Mouse (Mus musculus) erythroblast, embryonic 14.5 days (primary cell): Measurements from ENCODE around the gene Hspa12b. TPM values are rescaled to one million over a fixed set of nuclear protein-coding genes. Genes with fewer than 3 reads are reported as not detected.

Experiments
- H3K27me3 ChIP-seq: 2 replicates; pipeline ENCODE4 v1.6.1; 2012; ENCODE audit warnings: inconsistent platforms; ENCODE audit not compliant: control insufficient read depth
- H3K36me3 ChIP-seq: 2 replicates; pipeline ENCODE4 v1.6.1; 2012; ENCODE audit warnings: mild to moderate bottlenecking, inconsistent platforms; ENCODE audit not compliant: control insufficient read depth
- H3K4me1 ChIP-seq: 2 replicates; pipeline ENCODE4 v1.6.1; 2012; ENCODE audit warnings: inconsistent platforms; ENCODE audit not compliant: control insufficient read depth
- H3K4me3 ChIP-seq: replicated peaks from 2 replicates; pipeline ENCODE3; 2012; ENCODE audit warnings: moderate library complexity, mild to moderate bottlenecking, inconsistent platforms
- H3K9me3 ChIP-seq: 2 replicates; pipeline ENCODE4 v1.6.1; 2012; ENCODE audit warnings: low read length, inconsistent platforms, mixed read lengths; ENCODE audit not compliant: control insufficient read depth
- GATA1 ChIP-seq: IDR thresholded peaks from 2 replicates; pipeline ENCODE4 v1.6.1; 2012; ENCODE audit warnings: low read length, inconsistent platforms, mixed read lengths
- TAL1 ChIP-seq: IDR thresholded peaks from 3 replicates; pipeline ENCODE4 v1.6.1; 2012; ENCODE audit warnings: low read length, inconsistent platforms, mixed read lengths
- polyA plus RNA-seq: library from polyadenylated mRNA; stranded (reverse); fragments of >175 nt; gene quantifications from 2 replicates; pipeline ENCODE4 v1.2.3, GENCODE M21; 2012

Gene Hspa12b
- polyA plus RNA-seq, 1 experiment: 0.20 TPM

DNA sequence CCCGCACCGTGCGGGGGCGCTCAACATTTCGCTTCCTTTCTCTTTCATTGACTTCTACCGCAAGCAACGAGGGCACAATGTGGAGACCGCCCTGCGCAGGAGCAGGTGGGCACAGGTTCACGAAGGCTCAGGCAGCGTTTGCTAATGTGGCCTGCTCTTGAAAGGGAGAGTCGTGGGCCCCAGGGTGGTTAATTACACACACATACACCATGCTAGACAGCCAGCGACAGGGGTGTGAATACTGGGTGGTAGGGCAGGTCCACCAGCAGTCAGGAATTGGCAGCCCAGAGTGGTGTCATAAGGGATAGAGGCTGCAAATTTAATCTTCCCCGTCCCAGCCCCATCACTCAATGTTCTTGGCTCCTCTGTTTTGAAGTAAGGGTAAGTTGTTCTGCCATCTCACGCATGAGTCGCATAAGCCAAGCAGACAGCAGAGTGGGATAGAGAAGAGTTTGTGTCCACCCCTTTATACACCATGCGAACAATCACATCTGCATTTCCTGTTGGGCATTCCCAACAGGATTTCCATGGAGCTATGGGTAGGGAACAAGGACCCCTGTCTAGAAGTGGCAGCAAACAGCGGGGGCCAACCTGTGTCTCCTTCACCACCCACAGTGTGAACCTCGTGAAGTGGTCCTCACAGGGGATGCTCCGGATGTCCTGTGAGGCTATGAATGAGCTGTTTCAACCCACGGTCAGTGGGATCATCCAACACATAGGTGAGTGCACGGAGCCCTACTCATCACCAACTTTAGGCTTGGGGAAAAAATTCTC is 16.1 kb downstream of the Hspa12b start:
- H3K4me1 ChIP-seq: peaks cover 68% of the 10 kb centered on the region
- H3K36me3 ChIP-seq: peaks cover 92% of the 10 kb centered on the region
- no peaks in the 10 kb centered on the region; the same call in 1 of the 2 replicates for H3K27me3 ChIP-seq
- no peak for TF ChIP-seq TAL1
- no peak for TF ChIP-seq GATA1
- H3K9me3 ChIP-seq: peaks cover 5% of the 10 kb centered on the region; the same call in 1 of the 2 replicates
- H3K4me3 ChIP-seq: no peak overlapping the region

DNA sequence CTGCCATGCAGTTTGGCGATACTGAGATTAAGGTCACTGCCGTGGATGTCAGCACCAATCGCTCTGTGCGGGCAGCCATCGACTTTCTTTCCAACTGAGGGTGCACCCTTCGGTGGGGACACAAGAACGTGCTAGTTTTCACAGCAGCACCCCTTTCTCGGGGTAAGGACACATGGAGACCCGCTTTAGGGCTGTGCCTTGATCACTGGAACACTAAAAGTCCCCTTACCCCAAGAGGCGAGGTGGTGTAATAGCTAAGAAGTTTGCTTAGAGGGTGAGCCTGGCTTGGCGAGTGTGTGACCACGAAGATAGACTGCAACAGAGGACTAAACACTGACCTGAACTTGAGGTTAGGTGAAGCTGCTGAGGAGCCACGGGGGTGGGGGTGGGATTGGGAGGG is 18.0 kb downstream of the Hspa12b start:
- Histone ChIP-seq H3K4me3 (no peak overlapping the region), H3K36me3 (peaks cover 95% of the 10 kb centered on the region), H3K27me3 (no peaks in the 10 kb centered on the region; the same call in 1 of the 2 replicates), H3K4me1 (peaks cover 57% of the 10 kb centered on the region), H3K9me3 (peaks cover 5% of the 10 kb centered on the region; the same call in 1 of the 2 replicates)
- TF ChIP-seq TAL1: no peak
- no peak for TF ChIP-seq GATA1

DNA sequence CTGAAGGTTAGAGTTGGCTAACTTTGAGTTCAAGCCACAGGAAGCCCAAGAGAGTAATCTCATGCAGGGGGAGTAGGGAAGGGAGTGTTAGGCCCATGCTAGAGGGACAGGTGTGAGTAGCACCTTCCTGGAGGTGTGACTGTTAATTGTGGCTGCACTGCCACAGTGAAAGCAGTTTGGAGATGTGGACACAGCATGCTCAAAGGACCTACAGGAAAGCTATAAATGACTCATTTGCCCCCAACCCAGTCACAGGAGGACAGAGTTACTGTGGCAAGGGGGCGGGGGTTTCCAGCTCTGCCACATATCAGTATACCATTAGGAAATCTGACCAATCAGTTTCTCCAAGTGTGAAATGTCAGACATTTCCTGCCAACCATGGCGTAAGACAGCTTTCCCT is 18.5 kb downstream of the Hspa12b start:
- H3K36me3 ChIP-seq: peaks cover 98% of the 10 kb centered on the region
- peaks cover 56% of the 10 kb centered on the region for H3K4me1 ChIP-seq

DNA sequence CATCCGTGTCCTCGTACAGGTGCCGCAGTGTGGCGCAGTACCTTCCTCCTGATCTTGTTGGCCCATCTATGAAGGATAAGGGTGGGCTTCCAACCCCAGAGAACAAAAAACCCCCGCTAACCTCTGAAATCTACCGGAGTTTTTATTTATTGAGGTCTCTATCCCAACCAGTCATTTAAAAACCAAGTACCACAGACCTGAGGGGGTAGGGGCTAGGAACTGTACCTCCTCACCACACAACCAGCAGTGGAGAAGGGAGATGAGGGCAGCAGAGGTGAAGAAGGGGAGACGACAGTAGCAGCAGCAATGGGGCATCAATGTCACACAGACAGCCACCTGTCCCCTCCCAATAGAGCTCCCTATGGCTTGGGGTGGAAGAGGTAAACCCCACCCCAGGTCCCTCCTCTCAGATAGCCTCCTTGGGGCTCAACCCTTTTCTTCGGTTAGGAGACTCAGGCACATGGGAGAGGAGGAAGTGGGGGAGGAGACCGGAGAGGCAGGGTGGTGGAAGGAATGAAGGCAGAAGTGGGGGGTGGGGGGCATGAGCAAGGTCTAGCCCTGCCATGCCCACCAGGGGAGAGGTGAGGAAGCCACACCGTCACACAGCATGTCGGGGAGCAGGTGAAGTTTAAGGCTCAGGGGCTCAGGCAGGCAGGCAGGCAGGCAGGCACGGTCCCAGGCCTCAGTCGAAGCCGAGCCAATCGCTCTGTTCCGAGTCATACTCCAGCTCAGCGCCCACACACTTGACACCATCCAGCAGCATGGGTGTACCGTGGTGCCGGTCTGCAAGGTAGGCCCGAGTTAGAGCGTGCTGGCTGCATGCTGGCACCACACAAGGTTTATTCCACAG is 19.3 kb downstream of the Hspa12b start:
- no peak overlapping the region for H3K4me3 ChIP-seq
- peaks cover 98% of the 10 kb centered on the region for H3K36me3 ChIP-seq
- H3K27me3 ChIP-seq: no peaks in the 10 kb centered on the region; the same call in 1 of the 2 replicates
- peaks cover 56% of the 10 kb centered on the region for H3K4me1 ChIP-seq
- no peak for TF ChIP-seq GATA1
- TF ChIP-seq TAL1: no peak
- peaks cover 5% of the 10 kb centered on the region; the same call in 1 of the 2 replicates for H3K9me3 ChIP-seq

More for the DNA sequence above, 18.5 kb downstream of the Hspa12b start:
- Histone ChIP-seq H3K9me3 (peaks cover 5% of the 10 kb centered on the region; the same call in 1 of the 2 replicates), H3K27me3 (no peaks in the 10 kb centered on the region; the same call in 1 of the 2 replicates), H3K4me3 (no peak overlapping the region)
- TF ChIP-seq TAL1 (no peak), GATA1 (no peak)

DNA sequence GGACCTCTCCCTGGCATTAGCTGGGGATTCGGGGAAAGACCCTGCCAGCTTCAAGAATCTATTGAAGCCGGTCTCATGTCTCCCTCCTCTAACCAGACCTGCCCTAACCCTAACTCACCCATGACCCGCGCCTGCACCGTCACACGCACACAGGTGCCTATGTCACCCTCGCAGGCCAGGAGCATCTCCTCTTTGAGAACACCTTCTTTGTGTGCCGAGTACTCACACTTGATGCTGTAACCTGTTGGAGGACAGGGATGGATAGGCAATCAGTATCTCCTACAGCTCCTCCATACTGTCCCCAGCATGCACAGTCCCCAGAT is 19.9 kb downstream of the Hspa12b start:
- H3K9me3 ChIP-seq: peaks cover 5% of the 10 kb centered on the region; the same call in 1 of the 2 replicates
- H3K4me1 ChIP-seq: peaks cover 56% of the 10 kb centered on the region
- peaks cover 98% of the 10 kb centered on the region for H3K36me3 ChIP-seq
- TF ChIP-seq GATA1: no peak
- TF ChIP-seq TAL1: no peak
- H3K27me3 ChIP-seq: no peaks in the 10 kb centered on the region; the same call in 1 of the 2 replicates
- H3K4me3 ChIP-seq: no peak overlapping the region

DNA sequence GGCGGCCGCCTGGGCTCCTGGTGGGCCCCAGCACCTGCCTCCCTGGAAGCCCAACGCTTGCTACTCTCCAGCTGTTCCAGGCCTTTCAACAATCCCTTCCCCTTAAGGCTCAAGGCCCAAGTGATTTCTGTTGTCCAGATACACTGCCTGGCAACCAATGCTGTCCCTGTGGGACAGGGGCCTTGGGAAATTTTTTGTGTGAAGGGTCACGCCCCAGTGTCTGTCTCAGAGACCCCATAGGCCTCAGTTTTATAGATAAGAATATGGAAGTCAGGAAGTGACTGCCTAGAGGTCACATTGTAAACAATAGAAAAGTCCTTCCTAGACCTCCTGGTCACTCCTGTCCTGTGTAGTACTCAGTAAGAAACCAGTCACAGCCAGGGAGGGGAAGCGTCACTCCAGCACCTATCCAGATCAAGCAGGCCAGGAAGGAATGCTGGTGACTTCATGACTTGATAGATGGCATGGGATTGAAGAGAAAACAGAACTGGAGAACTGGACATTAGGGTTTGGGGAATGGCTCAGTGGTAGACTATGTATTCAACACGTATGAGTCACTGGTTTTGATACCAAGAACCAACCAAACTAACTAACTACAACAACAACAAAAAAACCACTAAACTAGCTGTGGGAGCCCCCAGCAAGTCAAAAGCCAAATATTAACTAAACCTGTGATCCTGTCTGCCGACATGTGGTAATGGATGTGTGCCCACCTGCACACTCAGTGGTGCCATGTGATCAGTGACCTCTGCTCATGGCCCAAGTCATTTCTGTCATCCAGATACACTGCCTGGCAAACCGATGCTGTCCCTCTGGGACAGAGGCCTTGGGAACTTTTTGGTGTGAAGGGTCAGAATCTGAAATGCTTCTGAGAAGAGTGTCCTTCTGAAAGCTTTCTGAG is 21.5 kb downstream of the Hspa12b start:
- Histone ChIP-seq H3K27me3 (no peaks in the 10 kb centered on the region; the same call in 1 of the 2 replicates), H3K4me1 (peaks cover 56% of the 10 kb centered on the region), H3K36me3 (peaks cover 99% of the 10 kb centered on the region), H3K9me3 (peaks cover 13% of the 10 kb centered on the region), H3K4me3 (no peak overlapping the region)
- TF ChIP-seq GATA1: no peak

DNA sequence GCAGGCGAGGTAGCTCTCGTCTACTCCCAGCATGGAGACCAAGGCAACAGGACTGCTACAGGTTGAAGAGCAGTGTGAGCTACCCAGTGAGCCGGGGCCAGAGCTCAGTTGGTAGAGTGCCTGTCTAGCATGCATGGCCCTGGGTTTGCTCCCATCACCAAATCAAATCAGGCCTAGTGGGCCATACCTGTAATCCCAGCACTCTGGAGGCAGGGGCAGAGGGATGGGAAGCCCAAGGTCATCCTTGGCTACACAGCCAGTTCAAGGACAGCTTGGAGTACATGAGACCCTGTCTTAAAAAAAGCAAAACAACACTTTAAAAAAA is 22.1 kb downstream of the Hspa12b start:
- Histone ChIP-seq H3K4me1 (peaks cover 61% of the 10 kb centered on the region), H3K4me3 (no peak overlapping the region), H3K36me3 (peaks cover 100% of the 10 kb centered on the region), H3K9me3 (peaks cover 13% of the 10 kb centered on the region), H3K27me3 (no peaks in the 10 kb centered on the region; the same call in 1 of the 2 replicates)
- TF ChIP-seq GATA1 (no peak), TAL1 (no peak)

DNA sequence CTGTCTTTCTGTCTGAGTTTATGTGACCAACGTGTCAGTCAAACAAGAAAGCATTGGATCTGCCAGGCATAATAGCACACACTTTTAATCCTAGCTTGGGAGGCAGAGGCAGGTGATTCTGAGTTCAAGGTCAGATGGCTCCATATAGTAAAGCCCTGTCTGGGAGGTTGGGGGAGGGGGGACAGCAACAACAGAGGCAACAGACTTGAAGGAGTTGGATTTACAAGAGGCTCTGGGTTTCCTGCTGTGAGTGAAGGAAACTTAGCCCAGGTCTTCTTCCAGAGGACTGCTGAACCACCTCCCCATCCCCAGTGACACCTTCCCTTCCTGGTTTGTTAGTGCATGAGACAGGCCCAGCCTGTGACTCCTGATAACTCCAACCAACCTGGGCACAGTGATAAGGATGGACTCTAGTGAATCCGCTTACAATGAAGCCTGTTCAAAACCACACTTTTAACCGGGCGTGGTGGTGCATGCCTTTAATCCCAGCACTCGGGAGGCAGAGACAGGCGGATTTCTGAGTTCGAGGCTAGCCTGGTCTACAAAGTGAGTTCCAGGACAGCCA is 25.2 kb downstream of the Hspa12b start:
- TF ChIP-seq GATA1: peak; percentile 85
- peak; percentile 86 for TF ChIP-seq TAL1
- peaks cover 100% of the 10 kb centered on the region for H3K36me3 ChIP-seq
- no peaks in the 10 kb centered on the region; the same call in 1 of the 2 replicates for H3K27me3 ChIP-seq
- H3K4me3 ChIP-seq: peak overlapping the region; percentile 31
- H3K4me1 ChIP-seq: peaks cover 80% of the 10 kb centered on the region
- peaks cover 8% of the 10 kb centered on the region for H3K9me3 ChIP-seq
